8 mouse cellular contexts compared by ENCODE assay signal in the genomic region with DNA sequence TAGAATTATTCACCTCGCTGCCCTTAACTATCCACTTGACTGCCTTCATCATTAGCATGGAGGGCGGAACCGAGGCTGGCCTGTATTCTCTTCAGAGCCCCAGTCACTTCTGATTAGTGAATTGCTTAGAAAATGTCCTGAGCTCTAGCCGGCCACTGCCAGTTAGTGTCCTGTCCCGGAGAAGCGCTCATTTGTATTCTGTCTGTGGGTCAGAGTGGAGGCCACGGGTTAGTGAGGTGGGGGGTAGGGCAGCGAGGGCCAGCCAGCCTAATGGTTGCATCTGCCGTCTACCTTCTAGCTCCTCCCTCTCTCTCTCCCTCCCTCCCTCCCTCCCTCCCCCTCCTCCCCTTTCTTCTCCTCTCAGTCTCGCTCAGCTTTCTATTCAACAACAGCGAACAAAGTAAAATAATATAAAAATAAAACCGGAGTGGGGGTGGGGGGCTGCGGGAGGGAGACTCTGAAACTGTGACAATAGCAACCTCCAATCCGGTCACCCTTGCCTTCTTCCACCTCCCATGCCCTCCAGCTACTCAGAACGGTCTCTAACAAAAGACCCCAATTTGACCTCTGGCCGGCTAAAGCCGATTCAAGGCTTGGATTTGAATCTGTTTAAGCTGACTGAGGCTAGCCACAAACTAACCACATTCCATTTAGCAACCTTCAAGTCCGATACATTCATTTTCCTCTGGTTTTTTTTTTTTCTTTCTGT.
DNase-seq lines count a peak whose midpoint lies in the region; ATAC-seq lines count a peak whose summit lies in the region.

No protein-coding gene starts in this region.

- peak overlapping the region; percentile 69 for H3K9ac ChIP-seq in heart, embryonic 11.5 days (ENCODE audit: low read depth, low read length)
- H3K9ac ChIP-seq in forebrain, embryonic 13.5 days: peak overlapping the region; percentile 56
- peak overlapping the region; percentile 64 for H3K9ac ChIP-seq in liver, embryonic 12.5 days

- H3K27me3 ChIP-seq in heart, embryonic 11.5 days (ENCODE audit: control insufficient read depth, insufficient read depth, low read length): no peaks in the 10 kb centered on the region
- H3K27me3 ChIP-seq in forebrain, embryonic 13.5 days: no peaks in the 10 kb centered on the region
- H3K27me3 ChIP-seq in liver, embryonic 12.5 days (replicated peaks): no peaks in the 10 kb centered on the region

- H3K4me2 ChIP-seq in heart, embryonic 11.5 days: peak overlapping the region; percentile 65
- H3K4me2 ChIP-seq in forebrain, embryonic 13.5 days: peak overlapping the region; percentile 64
- peak overlapping the region; percentile 75 for H3K4me2 ChIP-seq in liver, embryonic 12.5 days

- no peak for DNase-seq in heart, adult 18-20 months
- DNase-seq in cerebellum, adult 11-12 months: peak; percentile 26
- peak; percentile 50 to 61 for DNase-seq in kidney, adult 8-10 months
- DNase-seq in retina, embryonic 14.5 days (ENCODE audit: low spot score): peak; percentile 97
- no peak for DNase-seq in urinary bladder, postnatal 10 days (ENCODE audit: low spot score)

- peak; percentile 68; the same call in 1 of the 2 replicates for ATAC-seq in heart, embryonic 11.5 days (replicated peaks; ENCODE audit: insufficient number of reproducible peaks, low FRiP score, low TSS enrichment)
- peak; percentile 90 for ATAC-seq in forebrain, embryonic 13.5 days
- peak; percentile 76 for ATAC-seq in liver, embryonic 12.5 days

- no peaks in the 10 kb centered on the region for H3K9me3 ChIP-seq in heart, embryonic 11.5 days (replicated peaks; ENCODE audit: control insufficient read depth, low read length)
- H3K9me3 ChIP-seq in forebrain, embryonic 13.5 days (replicated peaks): no peaks in the 10 kb centered on the region; the same call in 1 of the 2 replicates
- H3K9me3 ChIP-seq in liver, embryonic 12.5 days (replicated peaks): 0 out of 2 replicates have a peak, but pooled peaks cover 7% of the 10 kb centered on the region

- H3K36me3 ChIP-seq in heart, embryonic 11.5 days (ENCODE audit: control insufficient read depth, insufficient read depth, low read length): no peaks in the 10 kb centered on the region
- no peaks in the 10 kb centered on the region for H3K36me3 ChIP-seq in forebrain, embryonic 13.5 days (ENCODE audit: poor library complexity, severe bottlenecking)
- H3K36me3 ChIP-seq in liver, embryonic 12.5 days: no peaks in the 10 kb centered on the region

- peak overlapping the region; percentile 62 for H3K27ac ChIP-seq in heart, embryonic 11.5 days (ENCODE audit: low read depth, low read length)
- peak overlapping the region; percentile 82 for H3K27ac ChIP-seq in forebrain, embryonic 13.5 days
- peak overlapping the region; percentile 27; the same call in 1 of the 2 replicates for H3K27ac ChIP-seq in liver, embryonic 12.5 days

- no peaks in the 10 kb centered on the region for H3K4me1 ChIP-seq in heart, embryonic 11.5 days (ENCODE audit: control insufficient read depth, insufficient read depth, low read length)
- peaks cover 25% of the 10 kb centered on the region for H3K4me1 ChIP-seq in forebrain, embryonic 13.5 days
- H3K4me1 ChIP-seq in liver, embryonic 12.5 days: peaks cover 26% of the 10 kb centered on the region

- H3K4me3 ChIP-seq in heart, embryonic 11.5 days (ENCODE audit: low read depth, low read length): peak overlapping the region; percentile 29
- H3K4me3 ChIP-seq in forebrain, embryonic 13.5 days: peak overlapping the region; percentile 39
- H3K4me3 ChIP-seq in liver, embryonic 12.5 days: peak overlapping the region; percentile 51

- WGBS in heart, embryonic 11.5 days (ENCODE audit: insufficient replicate concordance): 2% methylated on average over 18 of the region's 18 CpGs
- under 1% methylated on average over 18 of the region's 18 CpGs for WGBS in forebrain, embryonic 13.5 days
- 8% methylated on average over 18 of the region's 18 CpGs for WGBS in liver, embryonic 12.5 days (ENCODE audit: insufficient replicate concordance)

Comparison
In these comparisons a context has a peak if more than half of its experiments do, and no peak if none do; other contexts are left out.
1. H3K27ac ChIP-seq: peak in every context shown above with its lines; median percentile 82 in forebrain, embryonic 13.5 days; 62 in heart, embryonic 11.5 days; 27 in liver, embryonic 12.5 days.
2. DNase-seq: peak in cerebellum, adult 11-12 months (single experiment), kidney, adult 8-10 months (2 of 2) and retina, embryonic 14.5 days (single experiment); none in heart, adult 18-20 months (0 of 2) and urinary bladder, postnatal 10 days (single experiment).
3. Peak in every context shown above with its lines, with median percentiles within 50 percentile points of each other: ATAC-seq, H3K4me2 ChIP-seq, H3K4me3 ChIP-seq and H3K9ac ChIP-seq.